Mouse (Mus musculus): ENCODE data around the gene Kctd18. TPM values are rescaled to one million over a fixed set of nuclear protein-coding genes. Genes with fewer than 3 reads are reported as not detected.

Gene Kctd18
- polyA plus RNA-seq, 1 experiment from 2014 or later: 16.8 TPM

DNA sequence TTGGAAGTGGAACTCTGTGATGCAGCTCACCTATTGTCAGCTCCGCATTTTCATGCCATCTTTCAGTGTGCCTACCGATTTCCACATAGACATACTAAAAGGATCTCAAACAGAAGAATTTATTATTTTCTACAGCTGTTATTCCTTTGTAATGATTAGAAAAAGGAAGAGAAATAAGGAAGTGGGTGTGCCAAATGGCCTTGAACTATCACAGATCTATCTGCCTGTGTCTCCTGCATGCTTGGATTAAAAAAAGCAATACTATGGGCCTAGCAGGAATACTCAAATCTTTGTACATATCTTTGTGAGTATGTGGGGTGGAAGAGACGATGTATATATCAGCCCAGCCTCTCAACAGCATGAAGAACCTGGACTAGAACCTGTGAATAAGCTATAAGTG, 41.9 kb downstream of the Kctd18 start:
- Histone ChIP-seq H3K9ac (no peak overlapping the region), H3K4me3 (no peak overlapping the region), H3K4me1 (no peaks in the 10 kb centered on the region), H3K9me3 (no peaks in the 10 kb centered on the region), H3K36me3 (no peaks in the 10 kb centered on the region), H3K27me3 (no peaks in the 10 kb centered on the region), H3K4me2 (no peak overlapping the region), H3K27ac (no peak overlapping the region)
- ATAC-seq (ENCODE audit: borderline replicate concordance, extremely low read depth, low FRiP score, low TSS enrichment): no peak
- WGBS: 84% methylated on average over 3 of the region's 3 CpGs

DNA sequence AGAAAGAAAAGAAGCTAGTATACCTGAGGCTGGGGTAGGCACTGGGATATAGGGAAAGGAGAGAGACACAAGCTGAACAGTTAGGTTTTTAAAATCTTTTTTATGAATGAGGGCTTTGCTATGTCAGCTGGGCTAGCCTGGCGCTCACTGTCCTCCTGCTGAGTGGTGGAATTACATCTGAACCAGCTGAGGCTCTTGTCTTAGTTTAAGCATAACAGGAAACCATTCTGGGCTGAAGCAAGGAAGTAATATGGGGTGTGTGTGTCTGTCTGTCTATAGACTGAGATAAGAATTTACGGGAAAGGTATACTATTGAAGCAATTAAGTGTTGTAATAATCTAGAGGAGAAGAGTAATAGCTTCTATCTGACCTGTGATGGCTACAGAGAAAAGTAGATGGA, 47.2 kb downstream of the Kctd18 start:
- H3K27me3 ChIP-seq: no peaks in the 10 kb centered on the region
- no peak overlapping the region for H3K27ac ChIP-seq
- no peak for ATAC-seq (ENCODE audit: borderline replicate concordance, extremely low read depth, low FRiP score, low TSS enrichment)
- H3K36me3 ChIP-seq: no peaks in the 10 kb centered on the region
- no peak overlapping the region for H3K4me3 ChIP-seq
- 71% methylated on average over 2 of the region's 2 CpGs for WGBS
- H3K9ac ChIP-seq: no peak overlapping the region
- peaks cover 12% of the 10 kb centered on the region for H3K4me1 ChIP-seq
- no peak overlapping the region for H3K4me2 ChIP-seq
- H3K9me3 ChIP-seq: no peaks in the 10 kb centered on the region

DNA sequence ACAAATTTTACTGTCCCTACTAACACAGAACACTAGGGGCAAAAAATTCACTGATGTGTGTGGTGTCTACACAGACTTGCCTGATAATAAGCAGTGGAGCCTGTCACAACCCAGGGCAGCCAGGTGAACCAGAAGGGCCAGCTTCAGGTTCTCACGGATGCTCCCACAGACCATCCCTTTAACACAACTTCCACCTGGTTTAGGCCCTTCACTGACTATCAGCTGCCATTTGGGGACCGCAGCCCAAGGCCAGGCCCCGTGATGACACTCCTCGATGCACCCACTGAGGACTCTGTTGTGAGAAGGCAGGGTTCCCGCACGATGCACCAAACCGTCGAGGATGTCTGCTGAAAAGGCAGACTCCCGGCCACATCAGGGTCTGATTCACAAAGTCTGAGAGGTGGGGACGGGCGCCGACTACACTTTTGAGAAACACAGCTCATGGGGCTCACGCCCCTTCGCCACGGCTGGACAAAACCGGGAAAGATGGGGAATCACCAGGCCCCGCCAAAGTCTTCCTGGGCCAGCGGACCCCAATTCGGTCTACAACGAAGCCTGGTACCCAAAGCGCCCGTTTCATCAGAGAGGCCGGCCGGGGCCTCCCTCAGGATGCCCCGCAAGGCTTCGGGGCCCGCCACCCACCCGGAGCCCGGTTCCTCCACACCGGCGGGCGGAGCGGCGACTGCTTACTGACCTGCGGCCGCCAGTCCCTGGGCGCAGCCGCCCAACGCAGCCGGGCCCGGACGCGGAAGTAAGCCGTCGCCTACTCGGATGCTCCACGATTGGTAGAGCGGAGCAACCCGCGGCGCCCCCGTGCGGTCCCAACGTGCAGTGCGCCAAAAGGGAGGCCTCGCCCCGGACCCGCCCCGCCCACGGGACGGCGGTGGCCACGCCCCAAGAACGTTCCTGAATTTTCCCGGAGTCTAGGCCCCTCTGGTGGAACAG, 49.2 kb downstream of the Kctd18 start:
- peak overlapping the region; percentile 92 for H3K4me3 ChIP-seq
- peak overlapping the region; percentile 75 for H3K27ac ChIP-seq
- under 1% methylated on average over 65 of the region's 65 CpGs for WGBS
- peak overlapping the region; percentile 98 for H3K9ac ChIP-seq
- H3K27me3 ChIP-seq: no peaks in the 10 kb centered on the region
- H3K36me3 ChIP-seq: peaks cover 11% of the 10 kb centered on the region; the same call in 1 of the 2 replicates
- H3K9me3 ChIP-seq: no peaks in the 10 kb centered on the region
- peaks cover 12% of the 10 kb centered on the region for H3K4me1 ChIP-seq
- ATAC-seq (ENCODE audit: borderline replicate concordance, extremely low read depth, low FRiP score, low TSS enrichment): peak; percentile 98
- H3K4me2 ChIP-seq: peak overlapping the region; percentile 90

- no peak overlapping the region for H3K4me2 ChIP-seq
- no peak overlapping the region for H3K4me3 ChIP-seq
- H3K4me1 ChIP-seq: no peaks in the 10 kb centered on the region
- no peak for ATAC-seq (ENCODE audit: borderline replicate concordance, extremely low read depth, low FRiP score, low TSS enrichment)
- H3K9ac ChIP-seq: no peak overlapping the region
- no peaks in the 10 kb centered on the region for H3K9me3 ChIP-seq
- H3K27me3 ChIP-seq: no peaks in the 10 kb centered on the region
- peaks cover 34% of the 10 kb centered on the region for H3K36me3 ChIP-seq
- 88% methylated on average over 1 of the region's 1 CpGs for WGBS
- no peak overlapping the region for H3K27ac ChIP-seq
Observed at GRCm38 (mm10) chr1:57955774-57956173, 63.0 kb downstream of the Kctd18 start.

GRCm38 (mm10) chr1:57954376-57954765, 64.4 kb downstream of the Kctd18 start:
- Histone ChIP-seq H3K27ac (no peak overlapping the region), H3K9ac (no peak overlapping the region), H3K27me3 (no peaks in the 10 kb centered on the region), H3K9me3 (no peaks in the 10 kb centered on the region), H3K4me2 (no peak overlapping the region), H3K36me3 (peaks cover 32% of the 10 kb centered on the region), H3K4me3 (no peak overlapping the region), H3K4me1 (no peaks in the 10 kb centered on the region)
- ATAC-seq (ENCODE audit: borderline replicate concordance, extremely low read depth, low FRiP score, low TSS enrichment): no peak
- 65% methylated on average over 5 of the region's 5 CpGs for WGBS

DNA sequence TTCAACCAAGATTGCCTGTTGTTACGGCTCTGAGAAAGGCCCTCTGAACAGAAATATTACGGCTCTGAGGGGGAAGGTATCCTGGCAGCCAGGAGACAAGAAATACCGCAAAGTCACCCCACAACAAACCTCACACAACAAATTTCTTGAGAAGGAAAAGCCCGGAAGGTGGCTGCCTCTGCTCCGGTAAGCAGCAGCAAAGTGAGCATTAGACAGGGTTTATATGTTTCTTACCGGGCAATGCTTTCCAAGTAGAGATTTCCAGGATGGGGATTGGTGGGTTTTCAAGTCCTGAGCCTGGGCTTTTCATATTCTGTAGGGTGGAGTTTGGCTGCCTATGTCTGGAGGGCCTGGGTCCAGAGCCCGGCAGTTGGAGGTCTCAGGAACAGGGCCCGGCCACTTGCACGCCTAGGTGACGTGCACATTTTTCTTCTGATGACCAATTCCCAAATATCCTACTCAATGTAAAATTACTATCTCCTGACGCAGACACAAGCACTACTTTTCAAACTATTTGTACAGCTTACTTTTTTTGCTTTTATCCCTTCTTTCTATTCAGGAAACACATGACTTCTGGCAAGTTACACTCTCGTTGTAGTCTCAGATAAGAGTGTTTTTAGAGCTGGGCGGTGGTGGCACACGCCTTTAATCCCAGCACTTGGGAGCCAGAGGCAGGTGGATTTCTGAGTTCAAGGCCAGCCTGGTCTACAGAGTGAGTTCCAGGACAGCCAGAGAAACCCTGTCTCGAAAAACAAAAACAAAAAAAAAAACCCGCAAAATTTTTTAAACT, 65.0 kb downstream of the Kctd18 start:
- Histone ChIP-seq H3K4me2 (no peak overlapping the region), H3K4me1 (0 out of 2 replicates have a peak, but pooled peaks cover 3% of the 10 kb centered on the region), H3K27ac (0 out of 2 replicates have a peak overlapping the region, but pooled peaks have one; percentile 5), H3K9me3 (no peaks in the 10 kb centered on the region), H3K36me3 (peaks cover 26% of the 10 kb centered on the region), H3K9ac (no peak overlapping the region), H3K27me3 (no peaks in the 10 kb centered on the region), H3K4me3 (no peak overlapping the region)
- ATAC-seq (ENCODE audit: borderline replicate concordance, extremely low read depth, low FRiP score, low TSS enrichment): no peak
- 82% methylated on average over 16 of the region's 16 CpGs for WGBS

GRCm38 (mm10) chr1:57952509-57952908, 66.2 kb downstream of the Kctd18 start:
- H3K4me2 ChIP-seq: no peak overlapping the region

DNA sequence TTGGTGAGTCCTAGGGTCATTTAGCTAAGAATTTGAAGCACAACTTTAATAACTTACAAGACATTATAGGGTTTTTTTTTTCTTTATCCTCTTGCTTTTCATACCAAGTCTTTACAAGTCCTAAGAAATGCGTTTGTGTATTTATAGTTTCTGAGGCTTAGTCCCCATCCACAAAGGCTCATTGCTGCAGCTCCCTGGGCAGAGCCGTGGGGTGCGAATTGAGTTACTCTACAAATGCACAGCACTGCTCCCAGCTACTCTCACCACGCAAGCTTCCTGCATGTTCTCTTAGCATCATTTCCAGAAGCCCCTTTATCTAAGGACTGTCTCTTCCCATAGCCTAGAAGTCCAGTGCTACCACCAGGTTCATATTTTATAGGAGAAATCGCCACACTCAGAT, 69.0 kb downstream of the Kctd18 start:
- no peaks in the 10 kb centered on the region for H3K27me3 ChIP-seq
- H3K4me1 ChIP-seq: peaks cover 18% of the 10 kb centered on the region
- no peak overlapping the region for H3K9ac ChIP-seq
- peaks cover 21% of the 10 kb centered on the region for H3K36me3 ChIP-seq
- H3K4me3 ChIP-seq: no peak overlapping the region
- H3K9me3 ChIP-seq: no peaks in the 10 kb centered on the region
- 88% methylated on average over 5 of the region's 5 CpGs for WGBS
- no peak for ATAC-seq (ENCODE audit: borderline replicate concordance, extremely low read depth, low FRiP score, low TSS enrichment)
- H3K27ac ChIP-seq: no peak overlapping the region
- no peak overlapping the region for H3K4me2 ChIP-seq

More at GRCm38 (mm10) chr1:57952509-57952908, 66.2 kb downstream of the Kctd18 start:
- 92% methylated on average over 4 of the region's 4 CpGs for WGBS
- H3K9me3 ChIP-seq: no peaks in the 10 kb centered on the region
- H3K36me3 ChIP-seq: peaks cover 22% of the 10 kb centered on the region
- H3K27me3 ChIP-seq: no peaks in the 10 kb centered on the region
- H3K27ac ChIP-seq: no peak overlapping the region
- peaks cover 12% of the 10 kb centered on the region for H3K4me1 ChIP-seq
- ATAC-seq (ENCODE audit: borderline replicate concordance, extremely low read depth, low FRiP score, low TSS enrichment): no peak
- no peak overlapping the region for H3K9ac ChIP-seq
- H3K4me3 ChIP-seq: no peak overlapping the region

DNA sequence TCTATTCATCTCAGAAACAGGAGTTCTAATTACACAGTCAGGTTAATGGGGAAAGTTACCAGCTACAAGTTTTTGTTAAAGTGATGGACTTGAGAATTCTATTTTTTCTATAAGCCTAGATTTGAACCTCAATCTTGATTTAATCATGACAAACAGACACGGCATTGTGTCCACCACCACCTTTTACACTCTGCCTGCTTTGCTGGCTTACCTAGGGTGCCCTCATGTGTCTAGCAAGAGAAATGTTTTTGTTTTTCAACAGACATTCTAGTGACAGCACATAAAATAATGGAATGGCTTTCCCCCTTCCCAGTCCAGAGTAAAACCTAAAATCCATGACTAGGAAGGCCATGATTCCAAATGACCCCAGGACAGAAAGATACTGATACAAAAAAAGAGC, 69.6 kb downstream of the Kctd18 start:
- peaks cover 18% of the 10 kb centered on the region for H3K4me1 ChIP-seq
- no peak for ATAC-seq (ENCODE audit: borderline replicate concordance, extremely low read depth, low FRiP score, low TSS enrichment)

DNA sequence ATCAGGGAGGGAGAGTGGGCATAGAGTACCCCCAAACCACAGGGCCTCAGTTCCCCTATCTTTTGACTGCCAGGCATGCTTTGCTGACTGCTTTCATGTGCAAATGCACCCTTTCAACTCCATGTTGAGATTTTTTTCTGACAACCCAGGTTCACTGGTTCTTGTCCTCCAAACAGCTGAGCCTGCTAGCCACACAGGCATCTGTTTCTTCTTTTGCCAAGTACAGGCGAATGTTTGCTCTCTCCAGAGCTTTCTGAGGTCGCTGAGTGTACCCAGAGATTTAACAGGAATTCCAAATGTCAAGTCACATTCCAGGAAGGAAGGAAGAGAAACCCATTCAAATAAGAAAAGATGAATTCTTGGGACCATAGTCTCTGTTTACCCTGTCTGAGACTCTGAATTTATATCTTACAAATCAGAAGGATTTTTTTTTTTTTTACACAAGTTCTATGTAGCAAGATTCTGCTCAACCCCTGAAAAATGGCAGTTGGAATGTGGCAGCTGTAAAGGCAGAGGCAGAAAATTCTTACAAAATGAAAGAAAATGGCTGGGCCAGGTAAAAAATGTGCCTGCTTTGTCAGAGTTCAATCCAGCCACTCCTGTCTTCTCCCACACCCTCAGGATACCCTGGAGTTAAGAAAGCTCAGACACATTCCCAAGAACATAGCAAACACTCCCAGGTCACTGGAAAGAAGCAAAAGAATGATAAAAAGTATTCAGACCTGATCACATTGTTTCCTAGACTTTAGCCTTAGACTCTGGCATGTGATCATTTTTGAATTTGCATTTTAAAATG, 71.0 kb downstream of the Kctd18 start:
- no peak overlapping the region for H3K4me3 ChIP-seq
- H3K36me3 ChIP-seq: peaks cover 25% of the 10 kb centered on the region
- WGBS: 16% methylated on average over 2 of the region's 2 CpGs
- no peak overlapping the region for H3K4me2 ChIP-seq
- peak overlapping the region; percentile 76 for H3K27ac ChIP-seq
- peaks cover 18% of the 10 kb centered on the region for H3K4me1 ChIP-seq
- H3K9me3 ChIP-seq: no peaks in the 10 kb centered on the region
- H3K9ac ChIP-seq: no peak overlapping the region
- H3K27me3 ChIP-seq: no peaks in the 10 kb centered on the region
- no peak for ATAC-seq (ENCODE audit: borderline replicate concordance, extremely low read depth, low FRiP score, low TSS enrichment)

More for the DNA sequence above, 69.6 kb downstream of the Kctd18 start:
- H3K9me3 ChIP-seq: no peaks in the 10 kb centered on the region
- no peak overlapping the region for H3K4me2 ChIP-seq
- peaks cover 20% of the 10 kb centered on the region; the same call in 1 of the 2 replicates for H3K36me3 ChIP-seq
- no peak overlapping the region for H3K27ac ChIP-seq
- no peak overlapping the region for H3K4me3 ChIP-seq
- H3K9ac ChIP-seq: no peak overlapping the region
- no peaks in the 10 kb centered on the region for H3K27me3 ChIP-seq
- WGBS: 9% methylated on average over 1 of the region's 1 CpGs

- WGBS: 77% methylated on average over 6 of the region's 6 CpGs
- Histone ChIP-seq H3K9ac (no peak overlapping the region), H3K4me2 (no peak overlapping the region), H3K4me3 (no peak overlapping the region), H3K9me3 (no peaks in the 10 kb centered on the region), H3K27me3 (no peaks in the 10 kb centered on the region), H3K4me1 (peaks cover 4% of the 10 kb centered on the region), H3K27ac (no peak overlapping the region), H3K36me3 (peaks cover 21% of the 10 kb centered on the region)
- ATAC-seq (ENCODE audit: borderline replicate concordance, extremely low read depth, low FRiP score, low TSS enrichment): no peak
Observed at GRCm38 (mm10) chr1:57942215-57942614, 76.5 kb downstream of the Kctd18 start.

All from lung, embryonic 15.5 days (tissue).